Mouse (Mus musculus): Measurements from ENCODE around the gene Pygo2. TPM values are rescaled to one million over a fixed set of nuclear protein-coding genes. Genes with fewer than 3 reads are reported as not detected.

The Pygo2 gene
- polyA plus RNA-seq, 1 experiment: 42.4 TPM

GRCm38 (mm10) chr3:89402693-89403092, 27.3 kb upstream of the Pygo2 start, which contains the start of gene Lenep:
Gene Lenep (minus strand): TSS chr3:89402793.
- TF ChIP-seq CTCF (IDR thresholded peaks at IDR 0.05; ENCODE audit: borderline replicate concordance, insufficient read depth, low read length) (no peak), POLR2A (IDR thresholded peaks at IDR 0.05; ENCODE audit: low read depth, low read length) (no peak)
- Histone ChIP-seq H3K27ac (ENCODE audit: insufficient read depth, low read length) (no peak within 1 kb of the TSS), H3K4me3 (ENCODE audit: insufficient read depth, low read length) (no peak within 1 kb of the TSS), H3K4me1 (ENCODE audit: control insufficient read depth, insufficient read depth, low read length) (no peaks in the 10 kb centered on the region; the same call in 1 of the 2 replicates)

GRCm38 (mm10) chr3:89406887-89407286, 23.1 kb upstream of the Pygo2 start:
- Histone ChIP-seq H3K4me3 (ENCODE audit: insufficient read depth, low read length) (no peak overlapping the region), H3K27ac (ENCODE audit: insufficient read depth, low read length) (no peak overlapping the region), H3K4me1 (ENCODE audit: control insufficient read depth, insufficient read depth, low read length) (0 out of 2 replicates have a peak, but pooled peaks cover 5% of the 10 kb centered on the region)
- no peak for TF ChIP-seq POLR2A (IDR thresholded peaks at IDR 0.05; ENCODE audit: low read depth, low read length)
- no peak for TF ChIP-seq CTCF (IDR thresholded peaks at IDR 0.05; ENCODE audit: borderline replicate concordance, insufficient read depth, low read length)

GRCm38 (mm10) chr3:89408448-89408847, 21.6 kb upstream of the Pygo2 start:
- TF ChIP-seq CTCF (IDR thresholded peaks at IDR 0.05; ENCODE audit: borderline replicate concordance, insufficient read depth, low read length) (no peak), POLR2A (IDR thresholded peaks at IDR 0.05; ENCODE audit: low read depth, low read length) (no peak)
- no peak overlapping the region for H3K4me3 ChIP-seq (ENCODE audit: insufficient read depth, low read length)
- H3K4me1 ChIP-seq (ENCODE audit: control insufficient read depth, insufficient read depth, low read length): 0 out of 2 replicates have a peak, but pooled peaks cover 5% of the 10 kb centered on the region
- no peak overlapping the region for H3K27ac ChIP-seq (ENCODE audit: insufficient read depth, low read length)

- H3K4me3 ChIP-seq (ENCODE audit: insufficient read depth, low read length): no peak overlapping the region
- 0 out of 2 replicates have a peak, but pooled peaks cover 5% of the 10 kb centered on the region for H3K4me1 ChIP-seq (ENCODE audit: control insufficient read depth, insufficient read depth, low read length)
- H3K27ac ChIP-seq (ENCODE audit: insufficient read depth, low read length): no peak overlapping the region
- TF ChIP-seq POLR2A (IDR thresholded peaks at IDR 0.05; ENCODE audit: low read depth, low read length): no peak
- no peak for TF ChIP-seq CTCF (IDR thresholded peaks at IDR 0.05; ENCODE audit: borderline replicate concordance, insufficient read depth, low read length)
Observed at GRCm38 (mm10) chr3:89409701-89410100, 20.3 kb upstream of the Pygo2 start.

GRCm38 (mm10) chr3:89410864-89411263, 19.1 kb upstream of the Pygo2 start:
- no peak for TF ChIP-seq CTCF (IDR thresholded peaks at IDR 0.05; ENCODE audit: borderline replicate concordance, insufficient read depth, low read length)
- TF ChIP-seq POLR2A (IDR thresholded peaks at IDR 0.05; ENCODE audit: low read depth, low read length): no peak
- Histone ChIP-seq H3K4me1 (ENCODE audit: control insufficient read depth, insufficient read depth, low read length) (0 out of 2 replicates have a peak, but pooled peaks cover 5% of the 10 kb centered on the region), H3K27ac (ENCODE audit: insufficient read depth, low read length) (no peak overlapping the region), H3K4me3 (ENCODE audit: insufficient read depth, low read length) (peak overlapping the region; percentile 78)

- H3K27ac ChIP-seq (ENCODE audit: insufficient read depth, low read length): peak within 1 kb of the TSS; percentile 9; the same call in 1 of the 2 replicates
- H3K4me3 ChIP-seq (ENCODE audit: insufficient read depth, low read length): peak within 1 kb of the TSS; percentile 78
- TF ChIP-seq POLR2A (IDR thresholded peaks at IDR 0.05; ENCODE audit: low read depth, low read length): peak; percentile 45
- TF ChIP-seq CTCF (IDR thresholded peaks at IDR 0.05; ENCODE audit: borderline replicate concordance, insufficient read depth, low read length): no peak
- H3K4me1 ChIP-seq (ENCODE audit: control insufficient read depth, insufficient read depth, low read length): 0 out of 2 replicates have a peak, but pooled peaks cover 5% of the 10 kb centered on the region
Observed at GRCm38 (mm10) chr3:89411490-89412393, 18.3 kb upstream of the Pygo2 start, which contains the start of gene Flad1. Gene Flad1 (minus strand): TSS chr3:89411870.

- H3K4me1 ChIP-seq (ENCODE audit: control insufficient read depth, insufficient read depth, low read length): 0 out of 2 replicates have a peak, but pooled peaks cover 4% of the 10 kb centered on the region
- H3K27ac ChIP-seq (ENCODE audit: insufficient read depth, low read length): no peak overlapping the region
- H3K4me3 ChIP-seq (ENCODE audit: insufficient read depth, low read length): 0 out of 2 replicates have a peak overlapping the region, but pooled peaks have one; percentile 29
- TF ChIP-seq CTCF (IDR thresholded peaks at IDR 0.05; ENCODE audit: borderline replicate concordance, insufficient read depth, low read length) (no peak), POLR2A (IDR thresholded peaks at IDR 0.05; ENCODE audit: low read depth, low read length) (no peak)
Observed at GRCm38 (mm10) chr3:89416158-89416557, 13.9 kb upstream of the Pygo2 start.

- TF ChIP-seq POLR2A (IDR thresholded peaks at IDR 0.05; ENCODE audit: low read depth, low read length) (0 out of 2 replicates have a peak, but pooled peaks have one; percentile 35), CTCF (IDR thresholded peaks at IDR 0.05; ENCODE audit: borderline replicate concordance, insufficient read depth, low read length) (no peak)
- 0 out of 2 replicates have a peak, but pooled peaks cover 4% of the 10 kb centered on the region for H3K4me1 ChIP-seq (ENCODE audit: control insufficient read depth, insufficient read depth, low read length)
- H3K4me3 ChIP-seq (ENCODE audit: insufficient read depth, low read length): peak overlapping the region; percentile 95
- H3K27ac ChIP-seq (ENCODE audit: insufficient read depth, low read length): peak overlapping the region; percentile 87
Observed at GRCm38 (mm10) chr3:89417131-89417530, 12.9 kb upstream of the Pygo2 start.

GRCm38 (mm10) chr3:89417840-89418169, 12.2 kb upstream of the Pygo2 start:
- TF ChIP-seq CTCF (IDR thresholded peaks at IDR 0.05; ENCODE audit: borderline replicate concordance, insufficient read depth, low read length): no peak
- peak; percentile 38 for TF ChIP-seq POLR2A (IDR thresholded peaks at IDR 0.05; ENCODE audit: low read depth, low read length)
- peak overlapping the region; percentile 95 for H3K4me3 ChIP-seq (ENCODE audit: insufficient read depth, low read length)
- H3K27ac ChIP-seq (ENCODE audit: insufficient read depth, low read length): peak overlapping the region; percentile 87
- H3K4me1 ChIP-seq (ENCODE audit: control insufficient read depth, insufficient read depth, low read length): 0 out of 2 replicates have a peak, but pooled peaks cover 4% of the 10 kb centered on the region

All from embryonic fibroblast, embryonic 13.5 days (primary cell).